Mouse (Mus musculus): ENCODE measurements at regions not wholly inside any gene's neighbourhood (a gene's known extent, or its start where the extent isn't known, plus 50 kb on each side); places are given as distances from the start of the nearest gene placed in this dataset.

GRCm38 (mm10) chr6:101593782-101594641 is 216.3 kb upstream of the Pdzrn3 start:
- peak; percentile 83 for ATAC-seq (ENCODE audit: low TSS enrichment)

GRCm38 (mm10) chr6:101585871-101586270 is 208.2 kb upstream of the Pdzrn3 start:
- ATAC-seq (ENCODE audit: low TSS enrichment), result no peak

GRCm38 (mm10) chr6:101580824-101581223 is 203.1 kb upstream of the Pdzrn3 start:
- peak; percentile 97 for ATAC-seq (ENCODE audit: low TSS enrichment)

- ATAC-seq (ENCODE audit: low TSS enrichment), result no peak
Observed at GRCm38 (mm10) chr6:101556096-101556495, 178.4 kb upstream of the Pdzrn3 start.

- no peak for ATAC-seq (ENCODE audit: low TSS enrichment)
Observed at GRCm38 (mm10) chr6:101554965-101555604, 177.4 kb upstream of the Pdzrn3 start.

- ATAC-seq (ENCODE audit: low TSS enrichment), result peak; percentile 98
Observed at GRCm38 (mm10) chr6:101550501-101551268, 173.0 kb upstream of the Pdzrn3 start.

- ATAC-seq (ENCODE audit: low TSS enrichment), result no peak
Observed at GRCm38 (mm10) chr6:101537581-101537980, 159.9 kb upstream of the Pdzrn3 start.

- ATAC-seq (ENCODE audit: low TSS enrichment), result peak; percentile 72
Observed at GRCm38 (mm10) chr6:101534214-101535052, 156.7 kb upstream of the Pdzrn3 start.

- ATAC-seq (ENCODE audit: low TSS enrichment), result peak; percentile 47
Observed at GRCm38 (mm10) chr6:101532436-101532835, 154.7 kb upstream of the Pdzrn3 start.

GRCm38 (mm10) chr6:101531914-101532313 is 154.2 kb upstream of the Pdzrn3 start:
- ATAC-seq (ENCODE audit: low TSS enrichment), result peak; percentile 83

GRCm38 (mm10) chr6:101525129-101525528 is 147.4 kb upstream of the Pdzrn3 start:
- no peak for ATAC-seq (ENCODE audit: low TSS enrichment)

GRCm38 (mm10) chr6:101521316-101521715 is 143.6 kb upstream of the Pdzrn3 start:
- ATAC-seq (ENCODE audit: low TSS enrichment), result peak; percentile 85

GRCm38 (mm10) chr6:101520755-101521154 is 143.1 kb upstream of the Pdzrn3 start:
- ATAC-seq (ENCODE audit: low TSS enrichment), result peak; percentile 71

- ATAC-seq (ENCODE audit: low TSS enrichment), result peak; percentile 21; the same call in 1 of the 2 replicates
Observed at GRCm38 (mm10) chr6:101518904-101519701, 141.4 kb upstream of the Pdzrn3 start.

- no peak for ATAC-seq (ENCODE audit: low TSS enrichment)
Observed at GRCm38 (mm10) chr6:101517584-101517983, 139.9 kb upstream of the Pdzrn3 start.

- ATAC-seq (ENCODE audit: low TSS enrichment), result no peak
Observed at GRCm38 (mm10) chr6:101513696-101514095, 136.0 kb upstream of the Pdzrn3 start.

GRCm38 (mm10) chr6:101502149-101502548 is 124.5 kb upstream of the Pdzrn3 start:
- ATAC-seq (ENCODE audit: low TSS enrichment), result peak; percentile 91

GRCm38 (mm10) chr6:101501716-101502115 is 124.0 kb upstream of the Pdzrn3 start:
- ATAC-seq (ENCODE audit: low TSS enrichment), result peak; percentile 86

- no peak for ATAC-seq (ENCODE audit: low TSS enrichment)
Observed at GRCm38 (mm10) chr6:101500202-101500601, 122.5 kb upstream of the Pdzrn3 start.

GRCm38 (mm10) chr6:101488466-101488865 is 110.8 kb upstream of the Pdzrn3 start:
- ATAC-seq (ENCODE audit: low TSS enrichment), result no peak

All from frontal cortex, adult (tissue).